Mouse (Mus musculus): ENCODE results near the gene Togaram1.

Togaram1 gene

DNA sequence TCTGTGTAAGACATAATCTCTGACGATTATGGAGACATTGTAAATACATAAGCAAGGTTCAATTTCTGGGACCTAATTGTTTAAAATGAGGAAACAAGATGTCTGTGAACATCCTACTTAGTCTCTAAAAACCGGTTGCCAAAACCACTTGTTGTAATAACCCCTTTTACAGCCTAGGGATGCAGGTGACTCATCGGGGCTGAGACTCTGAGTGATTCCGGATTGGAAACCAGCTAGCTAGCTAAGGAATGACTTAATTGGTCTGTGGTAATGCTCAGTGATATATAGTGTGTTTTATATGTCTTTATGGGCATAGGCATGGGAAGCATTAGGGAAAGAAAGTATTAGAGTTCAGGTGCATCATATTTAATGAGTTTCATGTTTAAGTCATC lies 71.9 kb downstream of the Togaram1 start:
- ATAC-seq (ENCODE audit: insufficient number of reproducible peaks, low FRiP score, low TSS enrichment), result no peak

DNA sequence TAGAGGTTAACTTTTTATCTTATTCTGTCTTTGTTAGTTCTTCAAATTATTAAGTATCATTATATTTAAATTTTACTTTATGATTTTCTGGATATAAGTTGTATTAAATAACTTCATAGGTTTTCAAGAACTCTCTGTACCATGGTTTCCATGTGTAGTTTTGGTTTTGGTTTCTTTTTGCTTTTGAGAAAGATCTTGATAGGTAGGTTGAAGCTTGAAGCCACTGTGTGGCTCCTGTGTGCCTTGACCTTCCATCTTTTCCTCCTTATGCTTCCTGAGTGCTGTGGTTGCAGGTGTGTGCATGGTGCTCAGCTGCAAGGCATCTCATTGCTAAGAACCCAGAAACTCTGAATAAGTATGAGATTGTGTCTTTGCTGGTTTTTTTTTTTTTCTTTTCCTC lies 83.2 kb downstream of the Togaram1 start:
- no peak for ATAC-seq (ENCODE audit: insufficient number of reproducible peaks, low FRiP score, low TSS enrichment)

DNA sequence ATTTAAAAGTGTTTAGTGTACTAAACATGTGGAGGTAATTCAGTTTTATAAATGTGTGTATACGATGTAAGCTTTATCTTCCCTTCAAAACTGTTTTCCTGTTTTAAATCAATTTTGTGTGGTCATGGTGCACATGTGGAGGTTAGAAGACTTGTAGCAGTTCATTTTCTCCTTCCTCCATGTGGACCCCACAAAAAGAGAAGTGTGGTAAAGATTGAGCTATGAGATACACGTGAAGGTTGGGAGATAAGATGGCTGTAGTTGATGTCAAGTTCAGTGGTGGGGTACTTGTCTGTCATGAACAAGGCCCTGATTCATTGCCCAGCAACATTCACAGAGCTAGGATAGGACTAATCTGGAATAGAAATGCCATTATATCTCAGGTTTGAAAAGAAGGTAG lies 92.6 kb downstream of the Togaram1 start:
- no peak for ATAC-seq (ENCODE audit: insufficient number of reproducible peaks, low FRiP score, low TSS enrichment)

DNA sequence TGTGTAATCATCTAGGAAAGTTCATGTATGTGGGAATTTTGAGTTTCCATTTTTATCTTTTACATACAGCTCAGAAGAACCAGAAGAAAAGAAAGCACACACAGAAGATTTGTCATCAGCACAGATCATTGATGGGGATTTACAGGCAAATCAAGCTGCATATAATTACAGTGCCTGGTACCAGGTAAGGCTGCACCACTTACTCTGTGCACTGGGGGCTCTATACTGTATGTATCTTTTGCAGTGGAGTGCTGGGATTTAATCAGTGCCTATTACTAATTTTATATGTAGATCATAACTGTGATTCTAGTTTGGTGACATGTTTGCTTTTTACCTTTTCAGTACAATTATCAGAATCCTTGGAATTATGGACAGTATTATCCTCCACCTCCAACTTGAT lies 95.5 kb downstream of the Togaram1 start:
- ATAC-seq (ENCODE audit: insufficient number of reproducible peaks, low FRiP score, low TSS enrichment), result no peak

DNA sequence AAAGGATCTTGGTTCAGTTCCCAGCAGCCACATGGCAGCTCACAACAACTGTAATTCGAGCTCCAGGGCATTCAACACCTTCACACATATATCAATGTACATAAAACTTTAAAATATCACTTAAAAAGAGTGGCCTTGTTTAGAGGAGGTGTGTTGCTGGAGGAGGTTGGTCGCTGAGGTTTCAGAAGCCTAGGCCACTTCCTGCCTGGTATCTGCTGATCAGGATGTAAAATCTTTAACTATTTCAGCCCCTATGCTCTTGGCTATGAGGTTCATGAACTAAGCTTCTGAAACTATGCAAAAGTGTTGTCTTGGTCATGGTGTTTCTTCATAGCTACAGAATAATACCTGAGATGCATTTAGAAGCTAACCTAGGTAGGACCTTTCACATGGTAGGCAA lies 99.6 kb downstream of the Togaram1 start:
- no peak for ATAC-seq (ENCODE audit: insufficient number of reproducible peaks, low FRiP score, low TSS enrichment)

DNA sequence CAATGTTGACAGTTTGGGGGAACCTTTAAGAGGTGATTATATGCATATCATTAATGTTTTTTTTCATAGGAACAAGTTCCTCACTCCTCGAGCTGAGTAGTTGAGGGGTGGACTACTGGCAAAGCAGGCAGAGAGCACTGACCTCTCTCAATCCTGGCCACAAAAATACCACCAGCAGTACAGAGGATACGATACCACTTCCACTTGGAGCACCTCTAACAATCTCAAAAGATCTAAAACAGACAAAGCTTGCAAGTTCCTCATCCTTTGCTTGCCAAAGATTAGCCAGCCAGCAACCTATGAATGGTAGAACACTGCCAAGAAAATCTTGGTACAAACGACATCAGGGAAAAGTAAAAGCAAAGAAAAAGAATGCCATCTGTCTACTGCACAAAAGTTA lies 100.6 kb downstream of the Togaram1 start:
- no peak for ATAC-seq (ENCODE audit: insufficient number of reproducible peaks, low FRiP score, low TSS enrichment)

DNA sequence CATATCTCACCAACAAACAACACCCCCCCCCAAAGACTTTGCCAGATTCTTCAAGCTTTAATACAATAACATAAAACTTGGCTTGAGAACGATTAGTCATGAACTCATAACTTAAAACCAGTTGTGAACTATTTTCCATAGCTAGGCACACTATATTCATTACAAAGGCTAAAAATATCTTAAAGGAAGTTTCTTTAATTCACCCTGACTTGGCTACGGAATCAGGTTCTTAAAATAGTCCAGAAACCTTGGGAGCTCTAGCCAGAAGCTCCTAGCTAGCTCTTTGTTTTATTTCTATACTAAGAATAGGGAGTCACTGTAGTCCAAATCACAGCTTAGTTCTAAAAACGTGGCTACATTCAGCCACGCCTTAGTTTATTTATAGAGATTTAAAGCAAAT lies 102.8 kb downstream of the Togaram1 start:
- no peak for ATAC-seq (ENCODE audit: insufficient number of reproducible peaks, low FRiP score, low TSS enrichment)

Data from cerebellum, adult (tissue).